Mouse (Mus musculus) kidney, embryonic 16.5 days (tissue): ENCODE measurements around the gene Def8. TPM values are rescaled to one million over a fixed set of nuclear protein-coding genes. Genes with fewer than 3 reads are reported as not detected.
A peak's percentile ranks its signal among the peaks of the same experiment; 100 is the strongest.
"Not testable (repeated sequence)": the region's sequence is repeated elsewhere in the genome, so short reads cannot be mapped to it uniquely, and the experiment has no call there.

Experiments
- ATAC-seq: fragments of 200-750 bp; cut with Nextera tagmentation; 2 replicates; pipeline ENCODE4 v1.8.0; 2017; ENCODE audit warnings: moderate TSS enrichment; ENCODE audit not compliant: low FRiP score, low TSS enrichment
- H3K27ac ChIP-seq: fragments of 300-500 bp; sonication (generic); 2 replicates; pipeline ENCODE4 v1.5.1; 2014; ENCODE audit warnings: low read length
- H3K27me3 ChIP-seq: fragments of 300-500 bp; sonication (generic); 2 replicates; pipeline ENCODE4 v1.6.1; 2014; ENCODE audit warnings: low read length, control low read depth, mixed read lengths; ENCODE audit not compliant: insufficient read depth
- H3K36me3 ChIP-seq: fragments of 300-500 bp; sonication (generic); 2 replicates; pipeline ENCODE4 v1.6.1; 2014; ENCODE audit warnings: low read length, control low read depth, mixed read lengths; ENCODE audit not compliant: insufficient read depth
- H3K4me1 ChIP-seq: fragments of 300-500 bp; sonication (generic); 2 replicates; pipeline ENCODE4 v1.6.1; 2014; ENCODE audit warnings: low read length, control low read depth, mixed read lengths; ENCODE audit not compliant: insufficient read depth
- H3K4me2 ChIP-seq: fragments of 300-500 bp; sonication (generic); replicated peaks from 2 replicates; pipeline ENCODE4 v1.6.1; 2014; ENCODE audit warnings: low read depth, low read length
- H3K4me3 ChIP-seq: fragments of 300-500 bp; sonication (generic); 2 replicates; pipeline ENCODE4 v1.5.1; 2014; ENCODE audit warnings: mild to moderate bottlenecking, low read length
- H3K9ac ChIP-seq: fragments of 300-500 bp; sonication (generic); replicated peaks from 2 replicates; pipeline ENCODE4 v1.6.1; 2014; ENCODE audit warnings: low read length
- H3K9me3 ChIP-seq: fragments of 300-500 bp; sonication (generic); 2 replicates; pipeline ENCODE4 v1.6.1; 2016; ENCODE audit warnings: low read length, control low read depth
- WGBS: fragments of 180-500 bp; shearing (Covaris S2); extraction: QIAGEN DNeasy Blood & Tissue Kit; methylation state at CpG from one replicate; pipeline ENCODE4 v1.1.7; 2014; 5-methylcytosine and 5-hydroxymethylcytosine counted together
- polyA plus RNA-seq: library from polyadenylated mRNA; unstranded; fragments of >200 nt; fragmentation: Nextera tagmentation; extraction: Ambion mirVana; gene quantifications from 2 replicates; pipeline ENCODE4 v1.2.1, GENCODE M21; 2015

The Def8 gene
- polyA plus RNA-seq, 1 experiment from 2014 or later = 44.4 TPM

GRCm38 (mm10) chr8:123411246-123411645, 12.1 kb upstream of the Def8 start, which contains the start of gene Tubb3:
Gene Tubb3 (plus strand): TSS chr8:123411424.
- peaks cover 18% of the 10 kb centered on the region for H3K4me1 ChIP-seq
- H3K27ac ChIP-seq = no peak within 1 kb of the TSS
- no peak within 1 kb of the TSS; the same call in 1 of the 2 replicates for H3K9ac ChIP-seq
- ATAC-seq = peak; percentile 77
- H3K9me3 ChIP-seq = no peaks in the 10 kb centered on the region
- H3K4me2 ChIP-seq = peak within 1 kb of the TSS; percentile 53
- under 1% methylated on average over 29 of the region's 29 CpGs for WGBS
- H3K4me3 ChIP-seq = peak within 1 kb of the TSS; percentile 38
- peaks cover 56% of the 10 kb centered on the region for H3K27me3 ChIP-seq
- no peaks in the 10 kb centered on the region for H3K36me3 ChIP-seq

GRCm38 (mm10) chr8:123411781-123412327, 11.5 kb upstream of the Def8 start:
- Histone ChIP-seq H3K9ac (no peak overlapping the region), H3K4me3 (peak overlapping the region; percentile 38), H3K4me2 (peak overlapping the region; percentile 53), H3K27ac (no peak overlapping the region), H3K4me1 (peaks cover 18% of the 10 kb centered on the region), H3K27me3 (peaks cover 56% of the 10 kb centered on the region), H3K9me3 (no peaks in the 10 kb centered on the region), H3K36me3 (no peaks in the 10 kb centered on the region)
- 7% methylated on average over 16 of the region's 16 CpGs for WGBS
- no peak for ATAC-seq

GRCm38 (mm10) chr8:123412560-123413170, 10.7 kb upstream of the Def8 start:
- Histone ChIP-seq H3K4me3 (no peak overlapping the region), H3K27ac (no peak overlapping the region), H3K9ac (no peak overlapping the region), H3K36me3 (no peaks in the 10 kb centered on the region), H3K4me1 (peaks cover 18% of the 10 kb centered on the region), H3K27me3 (peaks cover 56% of the 10 kb centered on the region), H3K4me2 (no peak overlapping the region), H3K9me3 (no peaks in the 10 kb centered on the region)
- no peak for ATAC-seq
- WGBS = 3% methylated on average over 12 of the region's 12 CpGs

- H3K4me2 ChIP-seq = no peak overlapping the region
- H3K9me3 ChIP-seq = no peaks in the 10 kb centered on the region
- no peak overlapping the region for H3K9ac ChIP-seq
- H3K4me1 ChIP-seq = peaks cover 18% of the 10 kb centered on the region
- H3K27ac ChIP-seq = no peak overlapping the region
- no peaks in the 10 kb centered on the region for H3K36me3 ChIP-seq
- 7% methylated on average over 9 of the region's 9 CpGs for WGBS
- ATAC-seq = no peak
- H3K27me3 ChIP-seq = peaks cover 50% of the 10 kb centered on the region
- no peak overlapping the region for H3K4me3 ChIP-seq
Observed at GRCm38 (mm10) chr8:123414255-123414654, 9.1 kb upstream of the Def8 start.

GRCm38 (mm10) chr8:123414997-123415696, 8.2 kb upstream of the Def8 start:
- ATAC-seq, H3K4me3 ChIP-seq, H3K9ac ChIP-seq, H3K27ac ChIP-seq, H3K9me3 ChIP-seq, H3K4me2 ChIP-seq, H3K36me3 ChIP-seq: not testable (repeated sequence)
- peaks cover 14% of the 10 kb centered on the region for H3K4me1 ChIP-seq
- WGBS = 79% methylated on average over 5 of the region's 5 CpGs
- H3K27me3 ChIP-seq = peaks cover 41% of the 10 kb centered on the region

- H3K4me2 ChIP-seq = no peak overlapping the region
- no peaks in the 10 kb centered on the region for H3K9me3 ChIP-seq
- no peak for ATAC-seq
- no peak overlapping the region for H3K27ac ChIP-seq
- H3K4me3 ChIP-seq = no peak overlapping the region
- peaks cover 5% of the 10 kb centered on the region for H3K4me1 ChIP-seq
- H3K27me3 ChIP-seq = peaks cover 30% of the 10 kb centered on the region
- H3K9ac ChIP-seq = no peak overlapping the region
- 88% methylated on average over 8 of the region's 8 CpGs for WGBS
- no peaks in the 10 kb centered on the region for H3K36me3 ChIP-seq
Observed at GRCm38 (mm10) chr8:123415967-123416943, 7.1 kb upstream of the Def8 start.

GRCm38 (mm10) chr8:123416944-123417555, 6.3 kb upstream of the Def8 start:
- Histone ChIP-seq H3K4me1 (no peaks in the 10 kb centered on the region), H3K4me2 (no peak overlapping the region), H3K4me3 (no peak overlapping the region), H3K36me3 (no peaks in the 10 kb centered on the region), H3K27me3 (peaks cover 22% of the 10 kb centered on the region), H3K9ac (no peak overlapping the region), H3K9me3 (no peaks in the 10 kb centered on the region), H3K27ac (no peak overlapping the region)
- WGBS = 78% methylated on average over 8 of the region's 8 CpGs
- no peak for ATAC-seq

GRCm38 (mm10) chr8:123419711-123420110, 3.6 kb upstream of the Def8 start:
- Histone ChIP-seq H3K4me2 (no peak overlapping the region), H3K27ac (no peak overlapping the region), H3K27me3 (no peaks in the 10 kb centered on the region), H3K4me1 (no peaks in the 10 kb centered on the region), H3K9ac (no peak overlapping the region), H3K4me3 (no peak overlapping the region), H3K36me3 (no peaks in the 10 kb centered on the region), H3K9me3 (no peaks in the 10 kb centered on the region)
- ATAC-seq = no peak
- WGBS = 85% methylated on average over 4 of the region's 4 CpGs
